Mouse (Mus musculus): ENCODE measurements around the gene Tut4. TPM values are rescaled to one million over a fixed set of nuclear protein-coding genes. Genes with fewer than 3 reads are reported as not detected.

The Tut4 gene
- polyA plus RNA-seq, 1 experiment from 2014 or later, result 53.1 TPM

DNA sequence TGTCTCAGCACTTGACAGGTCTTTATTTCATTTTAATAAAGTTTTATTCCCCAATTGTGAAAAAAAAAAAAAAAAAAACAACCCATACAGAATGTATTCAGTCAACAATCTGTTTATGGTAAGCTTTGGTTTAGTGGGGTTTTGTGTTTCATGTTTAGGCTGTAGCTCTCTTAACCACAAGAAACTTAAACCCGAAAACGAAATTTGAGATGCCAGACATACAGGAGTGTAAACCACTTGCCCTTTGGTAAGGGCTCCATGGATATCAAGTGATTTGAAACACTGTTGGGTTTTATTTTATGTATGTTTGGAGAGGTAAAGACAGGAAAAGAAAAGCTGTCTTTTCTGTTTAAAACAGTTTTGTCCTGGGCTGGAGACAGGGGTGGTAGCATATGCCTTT is 80.5 kb downstream of the Tut4 start:
- 93% methylated on average over 2 of the region's 2 CpGs for WGBS
- Histone ChIP-seq H3K4me3 (ENCODE audit: control insufficient read depth in 1 of 2, insufficient read depth in 1 of 2, low read depth in 1 of 2, low read length in 2 of 2) (no peak overlapping the region), H3K36me3 (ENCODE audit: control insufficient read depth, insufficient read depth, low read length) (peaks cover 41% of the 10 kb centered on the region), H3K27ac (replicated peaks in 1 of 2; ENCODE audit: control insufficient read depth in 1 of 2, insufficient read depth in 1 of 2, low read depth in 2 of 2, low read length in 2 of 2) (no peak overlapping the region), H3K4me2 (ENCODE audit: low read length) (no peak overlapping the region), H3K9me3 (ENCODE audit: control insufficient read depth, low read length) (no peaks in the 10 kb centered on the region), H3K27me3 (ENCODE audit: control insufficient read depth, insufficient read depth, low read length) (no peaks in the 10 kb centered on the region), H3K9ac (ENCODE audit: low read length) (no peak overlapping the region), H3K4me1 (ENCODE audit: control insufficient read depth in 2 of 2, insufficient read depth in 2 of 2, low read length in 2 of 2) (no peaks in the 10 kb centered on the region)
- no peak for ATAC-seq (ENCODE audit: insufficient number of reproducible peaks, insufficient read depth, low FRiP score, low read depth)

DNA sequence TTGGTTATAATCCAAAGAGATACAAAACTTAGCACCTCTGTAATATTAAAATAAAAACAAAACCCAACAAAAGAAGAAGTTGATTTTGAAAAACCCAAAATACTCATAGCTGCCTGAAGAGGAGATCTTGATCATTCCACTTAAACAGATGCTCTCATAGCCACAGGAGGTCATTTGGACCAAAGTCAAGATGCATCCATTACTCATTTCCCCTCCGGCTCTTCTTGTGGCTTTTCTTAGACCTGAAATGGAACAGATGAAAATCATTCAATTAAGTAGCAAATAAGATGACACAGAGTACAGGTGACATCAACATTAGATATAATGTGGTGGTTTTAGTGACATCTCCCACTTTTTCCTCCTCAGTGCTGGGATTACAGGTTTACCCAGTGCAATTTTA is 105.8 kb downstream of the Tut4 start:
- whole genome bisulfite sequencing, result 76% methylated on average over 1 of the region's 1 CpGs
- no peak overlapping the region for H3K9ac ChIP-seq (ENCODE audit: low read length)
- H3K9me3 ChIP-seq (ENCODE audit: control insufficient read depth, low read length), result no peaks in the 10 kb centered on the region
- H3K4me2 ChIP-seq (ENCODE audit: low read length), result no peak overlapping the region
- H3K27ac ChIP-seq (replicated peaks in 1 of 2; ENCODE audit: control insufficient read depth in 1 of 2, insufficient read depth in 1 of 2, low read depth in 2 of 2, low read length in 2 of 2), result no peak overlapping the region
- H3K4me3 ChIP-seq (ENCODE audit: control insufficient read depth in 1 of 2, insufficient read depth in 1 of 2, low read depth in 1 of 2, low read length in 2 of 2), result no peak overlapping the region
- H3K36me3 ChIP-seq (ENCODE audit: control insufficient read depth, insufficient read depth, low read length), result peaks cover 99% of the 10 kb centered on the region
- no peak for ATAC-seq (ENCODE audit: insufficient number of reproducible peaks, insufficient read depth, low FRiP score, low read depth)
- H3K4me1 ChIP-seq (ENCODE audit: control insufficient read depth in 2 of 2, insufficient read depth in 2 of 2, low read length in 2 of 2), result no peaks in the 10 kb centered on the region
- H3K27me3 ChIP-seq (ENCODE audit: control insufficient read depth, insufficient read depth, low read length), result no peaks in the 10 kb centered on the region

DNA sequence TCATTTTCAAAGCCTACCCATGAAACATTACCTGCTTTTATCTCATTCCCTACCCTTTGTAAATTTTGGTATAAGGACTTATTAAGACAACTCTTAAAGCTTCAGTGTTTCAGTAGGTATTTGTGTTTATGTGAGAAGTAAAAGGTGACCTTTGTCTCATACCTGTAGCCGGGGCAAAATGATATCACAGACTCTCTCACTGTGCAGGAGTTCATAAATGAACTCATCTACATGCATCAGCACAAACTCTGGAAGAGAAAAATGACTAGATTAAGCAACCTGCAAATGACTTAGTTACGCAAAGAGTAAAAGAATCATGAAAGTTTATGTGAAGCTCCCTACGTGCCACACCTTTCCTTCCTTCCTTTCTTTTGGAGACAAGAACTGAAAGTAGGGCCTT is 113.4 kb downstream of the Tut4 start:
- Histone ChIP-seq H3K27ac (replicated peaks in 1 of 2; ENCODE audit: control insufficient read depth in 1 of 2, insufficient read depth in 1 of 2, low read depth in 2 of 2, low read length in 2 of 2) (no peak overlapping the region), H3K9me3 (ENCODE audit: control insufficient read depth, low read length) (no peaks in the 10 kb centered on the region), H3K9ac (ENCODE audit: low read length) (no peak overlapping the region), H3K4me3 (ENCODE audit: control insufficient read depth in 1 of 2, insufficient read depth in 1 of 2, low read depth in 1 of 2, low read length in 2 of 2) (no peak overlapping the region), H3K36me3 (ENCODE audit: control insufficient read depth, insufficient read depth, low read length) (peaks cover 72% of the 10 kb centered on the region), H3K27me3 (ENCODE audit: control insufficient read depth, insufficient read depth, low read length) (no peaks in the 10 kb centered on the region), H3K4me2 (ENCODE audit: low read length) (no peak overlapping the region), H3K4me1 (ENCODE audit: control insufficient read depth in 2 of 2, insufficient read depth in 2 of 2, low read length in 2 of 2) (peaks cover 0 to 1% of the 10 kb centered on the region in 2 experiments; a peak in 1 of 4 replicates)
- ATAC-seq (ENCODE audit: insufficient number of reproducible peaks, insufficient read depth, low FRiP score, low read depth), result no peak
- 93% methylated on average over 3 of the region's 3 CpGs for WGBS

DNA sequence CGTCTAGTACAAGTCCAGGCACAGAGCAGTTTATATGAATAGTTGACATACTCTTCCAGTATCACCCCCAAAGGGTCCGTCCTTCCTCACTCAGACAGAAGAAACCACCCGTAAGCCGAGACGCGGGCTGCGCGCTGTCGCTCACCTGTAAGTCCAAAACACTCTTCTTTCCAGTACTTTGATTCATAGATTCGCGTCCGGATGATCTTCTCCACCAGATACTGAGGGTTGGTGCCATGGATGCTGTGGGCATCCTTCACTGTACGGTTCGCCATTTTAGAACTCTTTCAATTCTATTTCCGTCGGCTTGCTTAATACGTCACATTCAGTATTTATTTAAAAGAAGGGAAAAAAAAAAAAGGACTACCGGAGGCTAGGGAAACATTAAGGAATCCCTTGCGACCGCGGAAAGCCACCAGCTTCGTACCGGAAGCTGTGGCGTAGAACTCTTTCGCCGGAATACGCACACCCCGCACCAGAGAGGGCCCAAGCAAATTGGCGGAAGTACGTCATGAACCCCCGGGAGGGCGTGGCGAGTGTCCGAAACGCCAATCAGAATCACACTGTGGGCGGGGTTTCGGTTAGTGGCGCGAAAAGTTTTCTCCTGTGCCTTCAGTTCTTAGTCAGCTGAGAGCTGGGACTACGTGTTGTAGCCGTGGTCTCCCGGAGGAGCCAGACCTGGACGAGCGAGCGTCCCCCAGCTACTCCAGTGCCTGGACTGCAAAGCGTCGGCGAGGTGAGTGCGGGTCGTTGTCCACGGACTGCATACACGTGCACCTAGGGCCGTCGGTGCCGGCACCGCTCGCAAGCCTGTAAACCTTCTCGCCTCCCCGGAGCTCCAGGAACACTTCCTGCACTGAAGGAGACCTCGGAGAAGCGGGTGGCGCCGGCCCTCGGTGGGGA is 119.9 kb downstream of the Tut4 start, which contains the start of the genes Prpf38a and Orc1:
Prpf38a (minus strand) TSS at position 497 of the 903 bp plus-strand sequence.
Orc1 (plus strand) TSS at position 584 of the 903 bp plus-strand sequence.
- ATAC-seq (ENCODE audit: insufficient number of reproducible peaks, insufficient read depth, low FRiP score, low read depth), result peak; percentile 99
- H3K36me3 ChIP-seq (ENCODE audit: control insufficient read depth, insufficient read depth, low read length), result peaks cover 24% of the 10 kb centered on the region

DNA sequence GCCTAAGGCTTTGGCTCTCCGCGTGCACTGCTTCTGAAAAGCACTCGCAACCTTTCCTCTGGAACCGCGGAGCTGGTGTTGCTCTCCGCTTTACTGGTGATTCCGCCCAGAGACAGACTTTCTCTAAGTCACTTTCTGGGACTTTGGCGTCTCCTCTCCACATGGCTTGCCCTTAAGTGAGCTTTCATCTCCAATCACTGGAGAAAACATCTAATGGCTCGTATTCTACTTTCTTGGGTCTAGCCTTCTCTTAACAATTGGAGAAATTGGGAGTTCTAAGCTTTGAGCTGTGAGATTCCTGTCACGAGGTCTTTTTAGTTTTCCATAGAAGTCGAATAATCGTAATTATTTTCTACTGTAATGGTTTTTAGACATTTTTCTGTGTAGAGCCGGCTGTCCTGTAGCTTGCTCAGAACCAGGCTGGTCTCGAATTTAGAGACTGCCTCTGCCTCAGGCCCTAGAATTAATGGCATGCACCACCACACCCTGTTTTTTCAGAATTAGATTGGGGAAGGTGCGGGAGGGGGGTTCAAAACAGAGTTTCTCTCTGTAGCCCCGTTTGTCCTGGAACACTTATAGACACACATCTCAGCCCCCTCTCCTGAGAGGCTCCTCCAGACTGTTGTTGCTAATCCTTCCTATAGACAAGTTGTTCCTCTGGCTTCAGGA is 120.7 kb downstream of the Tut4 start:
- Histone ChIP-seq H3K27ac (replicated peaks in 1 of 2; ENCODE audit: control insufficient read depth in 1 of 2, insufficient read depth in 1 of 2, low read depth in 2 of 2, low read length in 2 of 2) (peak overlapping the region; percentile 15 to 72), H3K4me1 (ENCODE audit: control insufficient read depth in 2 of 2, insufficient read depth in 2 of 2, low read length in 2 of 2) (peaks cover 2 to 19% of the 10 kb centered on the region in 2 experiments; a peak in 3 of 4 replicates), H3K4me2 (ENCODE audit: low read length) (peak overlapping the region; percentile 86), H3K9me3 (ENCODE audit: control insufficient read depth, low read length) (no peaks in the 10 kb centered on the region), H3K4me3 (ENCODE audit: control insufficient read depth in 1 of 2, insufficient read depth in 1 of 2, low read depth in 1 of 2, low read length in 2 of 2) (peak overlapping the region; percentile 92 to 98), H3K9ac (ENCODE audit: low read length) (peak overlapping the region; percentile 86), H3K36me3 (ENCODE audit: control insufficient read depth, insufficient read depth, low read length) (peaks cover 18% of the 10 kb centered on the region), H3K27me3 (ENCODE audit: control insufficient read depth, insufficient read depth, low read length) (no peaks in the 10 kb centered on the region)
- WGBS, result under 1% methylated on average over 16 of the region's 16 CpGs
- no peak for ATAC-seq (ENCODE audit: insufficient number of reproducible peaks, insufficient read depth, low FRiP score, low read depth)

More for the DNA sequence above, 119.9 kb downstream of the Tut4 start, which contains the start of the genes Prpf38a and Orc1:
- Histone ChIP-seq H3K9ac (ENCODE audit: low read length) (peak within 1 kb of the TSS; percentile 86), H3K4me1 (ENCODE audit: control insufficient read depth in 2 of 2, insufficient read depth in 2 of 2, low read length in 2 of 2) (peaks cover 2 to 19% of the 10 kb centered on the region in 2 experiments; a peak in 3 of 4 replicates), H3K4me3 (ENCODE audit: control insufficient read depth in 1 of 2, insufficient read depth in 1 of 2, low read depth in 1 of 2, low read length in 2 of 2) (peak within 1 kb of the TSS; percentile 92 to 98), H3K27me3 (ENCODE audit: control insufficient read depth, insufficient read depth, low read length) (no peaks in the 10 kb centered on the region), H3K9me3 (ENCODE audit: control insufficient read depth, low read length) (no peaks in the 10 kb centered on the region), H3K27ac (replicated peaks in 1 of 2; ENCODE audit: control insufficient read depth in 1 of 2, insufficient read depth in 1 of 2, low read depth in 2 of 2, low read length in 2 of 2) (peak within 1 kb of the TSS; percentile 72 to 84), H3K4me2 (ENCODE audit: low read length) (peak within 1 kb of the TSS; percentile 86)
- WGBS, result under 1% methylated on average over 64 of the region's 64 CpGs

DNA sequence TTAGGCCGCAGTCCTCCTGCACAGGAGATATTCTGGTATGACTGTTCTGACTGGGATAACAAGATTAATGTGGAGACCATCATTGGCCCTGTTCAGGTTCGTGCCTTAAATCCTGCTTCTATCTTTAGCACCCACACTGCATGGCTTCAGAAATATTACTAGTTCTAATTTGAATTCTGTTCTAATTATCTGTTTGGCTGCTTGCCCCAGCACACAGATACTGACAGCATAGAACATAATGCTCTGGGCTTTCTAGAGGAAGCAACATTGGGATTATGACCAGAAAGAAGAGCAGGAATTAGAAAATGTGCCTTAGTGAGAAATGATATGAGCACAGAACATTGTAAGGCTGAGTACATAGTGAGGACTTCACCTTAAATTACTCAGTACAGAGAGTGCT is 134.2 kb downstream of the Tut4 start:
- no peak for ATAC-seq (ENCODE audit: insufficient number of reproducible peaks, insufficient read depth, low FRiP score, low read depth)
- H3K27me3 ChIP-seq (ENCODE audit: control insufficient read depth, insufficient read depth, low read length), result no peaks in the 10 kb centered on the region
- 41% methylated on average over 2 of the region's 2 CpGs for WGBS
- no peaks in the 10 kb centered on the region for H3K9me3 ChIP-seq (ENCODE audit: control insufficient read depth, low read length)
- peaks cover 0 to 5% of the 10 kb centered on the region in 2 experiments; a peak in 1 of 4 replicates for H3K4me1 ChIP-seq (ENCODE audit: control insufficient read depth in 2 of 2, insufficient read depth in 2 of 2, low read length in 2 of 2)
- no peak overlapping the region for H3K9ac ChIP-seq (ENCODE audit: low read length)
- H3K27ac ChIP-seq (replicated peaks in 1 of 2; ENCODE audit: control insufficient read depth in 1 of 2, insufficient read depth in 1 of 2, low read depth in 2 of 2, low read length in 2 of 2), result peak overlapping the region in 1 of 2 experiments; percentile 14; a peak in 1 of 4 replicates
- H3K36me3 ChIP-seq (ENCODE audit: control insufficient read depth, insufficient read depth, low read length), result peaks cover 16% of the 10 kb centered on the region; the same call in 1 of the 2 replicates
- 0 out of 2 replicates have a peak overlapping the region, but pooled peaks have one; percentile 11 for H3K4me2 ChIP-seq (ENCODE audit: low read length)
- no peak overlapping the region for H3K4me3 ChIP-seq (ENCODE audit: control insufficient read depth in 1 of 2, insufficient read depth in 1 of 2, low read depth in 1 of 2, low read length in 2 of 2)

DNA sequence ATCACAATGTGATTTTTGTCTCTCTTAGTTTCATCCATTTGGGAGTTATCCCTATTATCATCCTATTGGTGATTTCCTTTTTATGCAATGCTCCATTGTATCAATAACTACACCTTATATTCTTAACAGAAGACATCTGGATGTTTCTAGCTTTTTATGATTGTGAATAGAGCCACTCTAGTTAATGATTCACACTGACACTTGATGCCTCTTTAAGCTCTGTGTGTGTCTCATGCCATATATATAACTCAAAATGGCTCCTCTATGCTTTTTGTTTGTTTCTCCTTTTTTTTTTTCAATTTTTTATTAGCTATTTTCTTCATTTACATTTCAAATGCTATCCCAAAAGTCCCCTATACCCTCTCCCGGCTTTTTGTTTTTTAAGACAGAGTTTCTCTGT is 136.6 kb downstream of the Tut4 start:
- Histone ChIP-seq H3K4me2 (ENCODE audit: low read length) (no peak overlapping the region), H3K4me3 (ENCODE audit: control insufficient read depth in 1 of 2, insufficient read depth in 1 of 2, low read depth in 1 of 2, low read length in 2 of 2) (no peak overlapping the region), H3K9me3 (ENCODE audit: control insufficient read depth, low read length) (no peaks in the 10 kb centered on the region), H3K9ac (ENCODE audit: low read length) (no peak overlapping the region), H3K27ac (replicated peaks in 1 of 2; ENCODE audit: control insufficient read depth in 1 of 2, insufficient read depth in 1 of 2, low read depth in 2 of 2, low read length in 2 of 2) (no peak overlapping the region), H3K36me3 (ENCODE audit: control insufficient read depth, insufficient read depth, low read length) (peaks cover 33% of the 10 kb centered on the region), H3K4me1 (ENCODE audit: control insufficient read depth in 2 of 2, insufficient read depth in 2 of 2, low read length in 2 of 2) (peaks cover 0 to 5% of the 10 kb centered on the region in 2 experiments; a peak in 1 of 4 replicates), H3K27me3 (ENCODE audit: control insufficient read depth, insufficient read depth, low read length) (no peaks in the 10 kb centered on the region)
- 87% methylated on average over 1 of the region's 1 CpGs for WGBS
- ATAC-seq (ENCODE audit: insufficient number of reproducible peaks, insufficient read depth, low FRiP score, low read depth), result no peak

All from heart, embryonic 14.5 days (tissue).